Mouse (Mus musculus) inflammation-experienced regulatory T-cells, adult 6 months (primary cell): ENCODE results near the gene Smim14. TPM values are rescaled to one million over a fixed set of nuclear protein-coding genes. Genes with fewer than 3 reads are reported as not detected.

ENCODE experiments used
- ATAC-seq: one replicate; pipeline ENCODE4 v1.8.0; 2017
- polyA plus RNA-seq, 3 experiments: library from polyadenylated mRNA; unstranded; fragments of 100-300 nt; shearing (Covaris generic); gene quantifications; one replicate each; pipeline ENCODE4 v1.2.1; 2017

Smim14 gene
- polyA plus RNA-seq, 3 experiments from 2014 or later = 54.0 to 162 (median 147) TPM

GRCm38 (mm10) chr5:65401251-65401994 lies 135.6 kb downstream of the Smim14 start:
- ATAC-seq = peak; percentile 70

Other genes with a start within 250 kb of the Smim14 start
- 10 to 100 TPM; 77.3 to 88.0 (median 80.4) TPM for gene Rfc1, start 201.5 kb downstream of the Smim14 start, polyA plus RNA-seq
- not detected for gene Klb, start 188.9 kb downstream of the Smim14 start, polyA plus RNA-seq
- gene Rpl9, start 145.7 kb downstream of the Smim14 start, polyA plus RNA-seq = 1,000 to 10,000 TPM; 1,645 to 3,067 (median 2,326) TPM
- gene Lias, start 145.7 kb downstream of the Smim14 start, polyA plus RNA-seq = 10 to 100 TPM; 33.8 to 46.6 (median 38.1) TPM
- gene Ugdh, start 101.2 kb downstream of the Smim14 start, polyA plus RNA-seq = 10 to 100 TPM; 15.4 to 16.6 (median 15.8) TPM
- not detected for gene Gm43552, start 44.4 kb downstream of the Smim14 start, polyA plus RNA-seq
- gene Ube2k, start within 50 bp of the Smim14 start, polyA plus RNA-seq = 100 to 1,000 TPM in 2 of 3 experiments, 10 to 100 TPM in 1; 97.7 to 133 (median 119) TPM
- 100 to 1,000 TPM in 1 of 3 experiments, 10 to 100 TPM in 2; 85.9 to 113 (median 93.1) TPM for gene Pds5a, start 161.1 kb upstream of the Smim14 start, polyA plus RNA-seq
- 1 to 10 TPM; 4.6 to 8.5 (median 8.1) TPM for gene N4bp2, start 226.3 kb upstream of the Smim14 start, polyA plus RNA-seq